Mouse (Mus musculus): ENCODE measurements around the gene Slc6a9.

- TF ChIP-seq CTCF (IDR thresholded peaks at IDR 0.05; ENCODE audit: borderline replicate concordance, insufficient read depth, low read depth, low read length) (no peak), POLR2A (IDR thresholded peaks at IDR 0.05; ENCODE audit: borderline replicate concordance, insufficient read depth, low read length) (0 out of 2 replicates have a peak, but pooled peaks have one; percentile 15)
Observed at GRCm38 (mm10) chr4:117835531-117836111, 1.3 kb downstream of the Slc6a9 start.
